Mouse (Mus musculus) spleen, adult 2 months (tissue): ENCODE results near the gene Dnajb4. TPM values are rescaled to one million over a fixed set of nuclear protein-coding genes. Genes with fewer than 3 reads are reported as not detected.

Source experiments
- DNase-seq, 2 experiments: peaks; one replicate each; pipeline versions ENCODE4 v3.0.0 to v3.0.0-alpha.2; 2012 to 2021; ENCODE audit warnings: low spot score in 2 of 2, low read depth in 1 of 2
- H3K27ac ChIP-seq: fragments of 200-500 bp; 2 replicates; pipeline ENCODE4 v1.5.1; 2012; ENCODE audit warnings: low read length, inconsistent platforms; ENCODE audit not compliant: insufficient read depth
- H3K27me3 ChIP-seq: fragments of 200-500 bp; 2 replicates; pipeline ENCODE4 v1.6.1; 2012; ENCODE audit warnings: mild to moderate bottlenecking, moderate library complexity, low read length, inconsistent platforms; ENCODE audit not compliant: control insufficient read depth, insufficient read depth
- H3K36me3 ChIP-seq: fragments of 200-500 bp; 2 replicates; pipeline ENCODE4 v1.6.1; 2012; ENCODE audit warnings: mild to moderate bottlenecking, low read length, inconsistent platforms; ENCODE audit not compliant: control insufficient read depth, insufficient read depth
- H3K4me1 ChIP-seq: fragments of 200-500 bp; 2 replicates; pipeline ENCODE4 v1.6.1; 2011; ENCODE audit warnings: inconsistent platforms; ENCODE audit not compliant: control insufficient read depth, insufficient read depth, insufficient read length
- H3K4me3 ChIP-seq: fragments of 200-500 bp; 2 replicates; pipeline ENCODE4 v1.5.1; 2011; ENCODE audit warnings: mild to moderate bottlenecking, inconsistent platforms; ENCODE audit not compliant: insufficient read depth, insufficient read length; ENCODE audit errors: extremely low read depth
- CTCF ChIP-seq: fragments of 200-500 bp; IDR thresholded peaks from 2 replicates; pipeline ENCODE4 v1.5.1; 2011; ENCODE audit warnings: mild to moderate bottlenecking, inconsistent platforms; ENCODE audit not compliant: insufficient read depth, insufficient read length, insufficient replicate concordance; ENCODE audit errors: extremely low read depth
- POLR2A ChIP-seq: fragments of 200-500 bp; IDR thresholded peaks from 2 replicates; pipeline ENCODE4 v1.6.1; 2011; ENCODE audit warnings: low read depth, low read length, inconsistent platforms
- WGBS: fragments of 180-500 bp; shearing (Covaris S2); methylation state at CpG from one replicate; pipeline ENCODE4 v1.1.7; 2018; 5-methylcytosine and 5-hydroxymethylcytosine counted together
- polyA plus RNA-seq: library from polyadenylated mRNA; depleted of rRNA; stranded (reverse); fragments of >200 nt; gene quantifications from 2 replicates; pipeline ENCODE4 v1.2.3, GENCODE M21; 2012

Gene Dnajb4
- polyA plus RNA-seq, 1 experiment: 2.4 TPM

GRCm38 (mm10) chr3:152241098-152241497, 31.0 kb upstream of the Dnajb4 start:
- Histone ChIP-seq H3K4me3 (no peak overlapping the region), H3K27me3 (no peaks in the 10 kb centered on the region), H3K4me1 (no peaks in the 10 kb centered on the region), H3K36me3 (peaks cover 3% of the 10 kb centered on the region; the same call in 1 of the 2 replicates), H3K27ac (no peak overlapping the region)
- DNase-seq: no peak
- WGBS: 87% methylated on average over 3 of the region's 3 CpGs
- TF ChIP-seq POLR2A (no peak), CTCF (no peak)

- H3K4me3 ChIP-seq: no peak overlapping the region
- no peak overlapping the region for H3K27ac ChIP-seq
- H3K36me3 ChIP-seq: peaks cover 3% of the 10 kb centered on the region; the same call in 1 of the 2 replicates
- no peak for DNase-seq
- H3K27me3 ChIP-seq: no peaks in the 10 kb centered on the region
- no peaks in the 10 kb centered on the region for H3K4me1 ChIP-seq
- 95% methylated on average over 1 of the region's 1 CpGs for WGBS
- TF ChIP-seq POLR2A: no peak
- no peak for TF ChIP-seq CTCF
These were observed 29.5 kb upstream of the Dnajb4 start for GRCm38 (mm10) chr3:152239592-152239991.

GRCm38 (mm10) chr3:152238836-152239235, 28.7 kb upstream of the Dnajb4 start:
- no peak overlapping the region for H3K27ac ChIP-seq
- WGBS: 39% methylated on average over 2 of the region's 2 CpGs
- peaks cover 5% of the 10 kb centered on the region; the same call in 1 of the 2 replicates for H3K36me3 ChIP-seq
- DNase-seq: no peak
- H3K4me1 ChIP-seq: no peaks in the 10 kb centered on the region
- no peaks in the 10 kb centered on the region for H3K27me3 ChIP-seq
- no peak overlapping the region for H3K4me3 ChIP-seq
- no peak for TF ChIP-seq CTCF
- TF ChIP-seq POLR2A: no peak

- TF ChIP-seq POLR2A (no peak), CTCF (no peak)
- Histone ChIP-seq H3K27ac (no peak overlapping the region), H3K4me1 (no peaks in the 10 kb centered on the region), H3K4me3 (no peak overlapping the region), H3K27me3 (no peaks in the 10 kb centered on the region), H3K36me3 (peaks cover 12% of the 10 kb centered on the region)
- WGBS: 97% methylated on average over 1 of the region's 1 CpGs
- no peak for DNase-seq
These were observed 25.7 kb upstream of the Dnajb4 start for GRCm38 (mm10) chr3:152235805-152236204.

GRCm38 (mm10) chr3:152235238-152235637, 25.1 kb upstream of the Dnajb4 start:
- WGBS: 98% methylated on average over 1 of the region's 1 CpGs
- H3K36me3 ChIP-seq: peaks cover 14% of the 10 kb centered on the region
- H3K4me3 ChIP-seq: no peak overlapping the region

GRCm38 (mm10) chr3:152231333-152232100, 21.4 kb upstream of the Dnajb4 start:
- Histone ChIP-seq H3K36me3 (peaks cover 26% of the 10 kb centered on the region), H3K27me3 (no peaks in the 10 kb centered on the region), H3K27ac (no peak overlapping the region), H3K4me1 (no peaks in the 10 kb centered on the region), H3K4me3 (no peak overlapping the region)
- TF ChIP-seq POLR2A: no peak
- no peak for TF ChIP-seq CTCF
- DNase-seq: no peak
- WGBS: 63% methylated on average over 6 of the region's 6 CpGs

More at GRCm38 (mm10) chr3:152235238-152235637, 25.1 kb upstream of the Dnajb4 start:
- Histone ChIP-seq H3K27me3 (no peaks in the 10 kb centered on the region), H3K4me1 (no peaks in the 10 kb centered on the region), H3K27ac (no peak overlapping the region)
- no peak for TF ChIP-seq CTCF
- TF ChIP-seq POLR2A: no peak
- no peak for DNase-seq

GRCm38 (mm10) chr3:152229271-152229670, 19.2 kb upstream of the Dnajb4 start:
- Histone ChIP-seq H3K27ac (no peak overlapping the region), H3K36me3 (peaks cover 39% of the 10 kb centered on the region), H3K4me3 (no peak overlapping the region), H3K4me1 (no peaks in the 10 kb centered on the region), H3K27me3 (no peaks in the 10 kb centered on the region)
- no peak for DNase-seq
- TF ChIP-seq POLR2A (no peak), CTCF (no peak)
- WGBS: 94% methylated on average over 5 of the region's 5 CpGs
